Mouse (Mus musculus) erythroblast, adult 5-6 weeks (primary cell): Measurements from ENCODE around the gene Appl1. TPM values are rescaled to one million over a fixed set of nuclear protein-coding genes. Genes with fewer than 3 reads are reported as not detected.

ENCODE experiments used
- ATAC-seq: replicated peaks from 2 replicates; pipeline ENCODE4 v1.8.0; 2016; ENCODE audit warnings: moderate number of reproducible peaks, mild to moderate bottlenecking, moderate TSS enrichment, inconsistent platforms; ENCODE audit not compliant: poor library complexity, low FRiP score, severe bottlenecking
- total RNA-seq, 2 experiments: library from RNA; stranded (forward) in 1 of 2; stranded (reverse) in 1 of 2; fragments of 150-400 nt in 1 of 2; fragments of 200-764, 138-1000 nt in 1 of 2; gene quantifications; 2 replicates each; pipeline versions ENCODE4 v1.2.3 to v1.2.4; 2015 to 2017; ENCODE audit warnings: low replicate concordance in 2 of 2

Gene Appl1
- 4.4 and 6.9 TPM in 2 replicates for total RNA-seq (2015; ENCODE audit: low replicate concordance)
- 2.5 and 6.1 TPM in 2 replicates for total RNA-seq (2017; ENCODE audit: low replicate concordance)

DNA sequence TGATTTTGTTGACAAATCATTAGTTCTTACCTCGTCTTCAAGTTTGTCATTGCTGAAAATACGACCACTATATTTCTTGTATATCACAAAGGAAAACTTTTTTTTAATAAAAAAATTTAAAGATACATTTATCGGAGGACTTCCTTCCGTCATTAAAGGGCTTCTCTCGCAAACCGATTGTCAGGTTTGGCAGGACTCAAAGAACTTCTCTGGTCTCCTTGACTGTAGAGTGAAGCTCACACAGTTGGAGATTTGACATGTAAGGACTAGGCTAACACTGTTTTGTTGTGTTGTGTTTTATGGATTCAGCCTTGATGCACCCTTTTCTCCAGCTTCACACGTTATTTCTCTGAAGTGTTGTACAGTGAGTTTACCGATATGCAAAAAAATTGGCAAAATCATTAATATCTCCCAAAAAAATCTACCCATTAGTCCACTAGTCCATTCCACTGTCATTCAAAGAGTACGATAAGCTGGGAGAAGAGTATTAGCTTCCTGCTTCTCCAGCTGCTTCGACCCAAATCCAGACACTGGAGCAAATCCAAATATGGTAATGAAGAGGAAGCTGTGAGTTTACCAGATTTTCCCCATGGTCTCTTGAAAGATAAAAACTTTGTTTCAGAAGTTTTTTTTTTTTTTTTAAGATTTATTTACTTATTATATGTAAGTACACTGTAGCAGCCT, at the start of gene Appl1:
TSS of gene Appl1 (minus strand) at position 127 of the 684 bp plus-strand sequence.
- ATAC-seq: no peak

DNA sequence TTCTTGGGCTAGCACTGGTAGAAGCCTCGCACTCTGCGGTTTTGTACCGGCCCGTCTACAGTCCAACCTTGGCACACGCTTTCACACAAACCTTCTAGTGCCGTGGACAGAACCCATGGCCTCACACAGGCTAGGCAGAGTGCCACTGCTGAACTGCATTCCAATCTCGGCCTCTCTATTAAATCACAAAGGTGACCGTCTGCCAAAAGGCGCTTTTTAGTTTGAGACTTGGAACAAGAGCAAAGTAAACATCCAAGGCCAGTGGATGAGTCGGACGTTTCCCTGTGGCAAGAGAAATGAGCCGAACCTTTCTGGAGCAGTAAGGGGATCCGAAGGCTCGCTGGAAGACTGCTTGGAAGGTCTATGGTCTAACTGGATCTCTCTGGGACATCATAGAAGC, 48.8 kb upstream of the Appl1 start:
- ATAC-seq: no peak

DNA sequence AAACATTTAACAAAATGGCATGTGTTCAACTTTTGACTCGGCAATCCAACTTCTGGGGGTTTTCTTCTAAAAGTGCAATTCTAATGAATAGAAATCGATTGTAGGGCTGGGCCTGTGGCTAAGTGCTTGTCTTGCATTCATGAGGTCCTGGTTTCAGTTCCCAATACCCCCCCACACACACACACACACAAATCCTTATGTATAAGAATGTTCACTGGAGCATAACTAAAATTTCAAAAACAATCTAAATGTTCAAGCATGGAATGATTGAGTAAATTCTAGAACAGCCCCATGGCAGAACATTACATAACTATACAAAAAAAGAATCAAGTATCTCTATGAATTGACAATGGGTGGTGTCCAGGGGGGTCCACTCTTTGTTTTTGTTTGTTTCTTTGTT, 46.9 kb upstream of the Appl1 start:
- ATAC-seq: no peak

- ATAC-seq: no peak
Observed at GRCm38 (mm10) chr14:27013658-27014057, 42.6 kb upstream of the Appl1 start.

GRCm38 (mm10) chr14:27011561-27011960, 40.5 kb upstream of the Appl1 start:
- no peak for ATAC-seq

GRCm38 (mm10) chr14:27005937-27006336, 34.9 kb upstream of the Appl1 start:
- no peak for ATAC-seq

- no peak for ATAC-seq
Observed at GRCm38 (mm10) chr14:27004906-27005305, 33.9 kb upstream of the Appl1 start.

GRCm38 (mm10) chr14:27000386-27000785, 29.4 kb upstream of the Appl1 start:
- no peak for ATAC-seq

GRCm38 (mm10) chr14:26996257-26996656, 25.2 kb upstream of the Appl1 start:
- no peak for ATAC-seq

- ATAC-seq: no peak
Observed at GRCm38 (mm10) chr14:26994211-26994741, 23.2 kb upstream of the Appl1 start, which contains the start of gene Hesx1. TSS of gene Hesx1 (plus strand) at chr14:26994416.

- ATAC-seq: no peak
Observed at GRCm38 (mm10) chr14:26993427-26993826, 22.4 kb upstream of the Appl1 start.

GRCm38 (mm10) chr14:26991622-26992021, 20.6 kb upstream of the Appl1 start:
- no peak for ATAC-seq

DNA sequence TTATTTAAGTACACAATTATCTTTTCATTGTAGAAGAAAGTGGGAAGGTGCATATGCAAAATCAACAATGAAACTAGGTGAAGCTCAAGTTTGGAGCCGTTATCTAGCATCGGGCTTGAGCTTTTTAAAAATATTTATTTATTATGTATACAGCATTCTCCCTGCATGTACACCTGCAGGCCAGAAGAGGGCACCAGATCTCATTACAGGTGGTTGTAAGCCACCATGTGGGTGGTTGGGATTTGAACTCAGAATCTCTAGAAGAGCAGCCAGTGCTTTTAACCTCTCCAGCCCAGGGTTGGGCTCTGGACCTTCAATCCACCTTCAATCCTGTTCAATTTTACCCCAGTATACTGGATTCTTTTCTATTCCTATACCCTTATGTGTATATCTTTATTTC, 17.7 kb upstream of the Appl1 start:
- no peak for ATAC-seq

- ATAC-seq: no peak
Observed at GRCm38 (mm10) chr14:26982150-26982530, 11.1 kb upstream of the Appl1 start.

DNA sequence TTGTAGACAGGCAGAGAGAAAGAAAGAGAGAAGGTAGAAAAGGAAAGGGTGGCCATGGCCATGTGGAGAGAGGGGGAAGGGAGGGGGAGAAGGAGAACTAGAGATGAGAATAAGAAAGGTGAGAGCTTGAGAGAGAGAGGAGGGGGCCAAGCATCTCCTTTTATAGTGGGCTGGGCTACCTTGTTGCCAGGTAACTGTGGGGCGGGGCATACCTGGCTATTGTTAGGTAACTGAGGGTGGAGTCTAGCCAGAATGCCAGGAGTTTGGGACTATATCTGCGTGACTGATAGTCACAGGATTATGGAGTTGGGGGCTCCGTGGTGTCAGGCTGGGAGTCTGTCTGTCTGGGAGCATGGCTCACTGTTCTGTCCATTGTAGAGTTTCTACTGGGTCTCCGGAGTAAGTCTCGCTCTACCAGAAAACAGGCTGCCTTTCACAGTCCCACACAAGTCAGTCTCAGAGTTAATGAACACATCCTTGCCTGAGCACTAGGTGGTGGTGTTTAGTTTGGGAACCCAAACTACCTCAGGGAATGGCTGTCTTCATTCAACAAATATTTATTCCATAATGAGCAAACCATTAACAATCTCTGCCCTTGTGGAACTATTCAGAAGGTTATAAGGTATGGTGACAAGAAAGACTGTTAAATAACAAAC, 10.6 kb upstream of the Appl1 start:
- ATAC-seq: no peak

DNA sequence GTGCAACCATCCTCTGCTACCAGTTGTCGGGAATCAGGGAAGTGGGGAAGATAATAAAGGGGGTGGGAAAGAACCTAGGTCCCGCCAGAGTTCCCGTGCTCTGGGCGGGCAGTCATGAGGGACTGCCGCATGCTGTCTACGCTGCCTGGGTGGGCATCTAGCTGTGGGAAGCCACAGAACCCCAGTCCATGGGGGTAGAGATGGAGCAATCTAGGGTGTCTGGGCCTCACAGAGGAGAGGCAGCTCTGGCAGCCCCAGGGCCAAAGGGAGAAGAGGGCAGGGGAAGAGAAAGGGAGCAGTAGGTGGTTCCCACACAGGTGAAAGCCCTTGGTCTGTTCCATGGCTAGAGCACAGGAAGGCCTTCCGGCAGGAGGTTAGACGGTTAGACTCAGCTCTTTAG, 10.0 kb upstream of the Appl1 start:
- no peak for ATAC-seq

GRCm38 (mm10) chr14:26979808-26980207, 8.8 kb upstream of the Appl1 start:
- ATAC-seq: no peak

DNA sequence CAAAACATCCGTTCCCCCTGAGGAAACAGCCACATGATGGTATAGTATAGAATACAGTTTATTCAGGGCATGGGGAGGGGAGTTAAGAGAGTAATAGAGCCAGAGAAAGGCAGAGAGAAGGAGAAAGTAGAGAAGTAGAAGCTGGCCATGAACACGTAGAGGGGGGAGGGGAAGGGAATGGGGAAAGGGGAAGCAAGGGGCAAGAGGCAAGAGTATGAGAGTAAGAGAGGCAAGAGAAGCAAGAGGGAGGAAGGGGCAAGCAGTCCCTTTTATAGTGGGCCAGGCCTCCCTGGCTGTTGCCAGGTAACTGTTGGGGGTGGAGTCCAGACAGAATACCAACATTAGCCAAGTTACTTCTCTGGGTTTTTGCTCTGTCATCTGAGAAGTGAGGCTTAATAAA, 6.5 kb upstream of the Appl1 start:
- ATAC-seq: no peak

GRCm38 (mm10) chr14:26976212-26976611, 5.2 kb upstream of the Appl1 start:
- ATAC-seq: no peak

DNA sequence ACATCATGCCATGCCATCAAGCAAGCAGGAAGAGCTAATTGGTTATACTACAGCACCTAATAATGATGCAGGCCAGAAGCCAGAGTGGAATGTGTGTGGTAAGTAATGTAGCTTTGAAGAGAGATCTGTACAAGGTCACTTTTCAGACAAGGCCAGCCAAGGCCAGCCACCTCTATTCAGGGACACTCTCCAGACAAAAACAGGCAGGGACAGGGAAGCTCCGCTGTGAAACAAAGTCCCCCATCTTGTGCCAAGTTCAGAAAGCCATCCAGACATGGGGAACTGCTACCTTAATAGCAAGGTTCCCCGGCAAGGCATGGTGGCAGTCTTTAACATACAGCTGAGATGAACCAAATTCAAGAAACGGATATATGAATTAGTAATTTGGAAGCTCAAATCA, 4.5 kb upstream of the Appl1 start:
- no peak for ATAC-seq

DNA sequence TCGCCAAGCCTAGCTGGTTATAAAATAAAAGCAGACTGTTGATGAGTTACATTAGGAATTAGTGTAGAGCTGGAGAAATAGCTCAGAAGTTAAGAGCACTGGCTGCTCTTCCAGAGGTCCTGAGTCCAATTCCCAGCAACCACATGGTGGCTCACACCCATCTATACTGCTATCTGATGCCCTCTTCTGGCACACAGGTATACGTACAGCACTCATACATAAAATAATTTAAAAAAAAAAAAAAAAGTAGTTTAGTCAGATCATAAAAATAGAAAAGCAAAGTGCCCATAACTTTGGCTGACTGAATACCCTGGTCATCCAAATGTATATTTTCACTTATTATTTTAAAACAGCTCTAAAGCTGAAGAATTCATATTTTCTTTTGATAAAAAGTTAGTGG, 2.1 kb upstream of the Appl1 start:
- no peak for ATAC-seq
